Mouse (Mus musculus) heart, postnatal 0 days (tissue): ENCODE data around the gene Arsa.

ENCODE experiments used
- CTCF ChIP-seq: IDR thresholded peaks from 2 replicates; pipeline ENCODE4 v1.5.1; 2016; ENCODE audit warnings: antibody characterized with exemption, control low read depth, low read depth
- EP300 ChIP-seq: IDR thresholded peaks from 2 replicates; pipeline ENCODE4 v1.6.1; 2016; ENCODE audit warnings: antibody characterized with exemption, low read depth

DNA sequence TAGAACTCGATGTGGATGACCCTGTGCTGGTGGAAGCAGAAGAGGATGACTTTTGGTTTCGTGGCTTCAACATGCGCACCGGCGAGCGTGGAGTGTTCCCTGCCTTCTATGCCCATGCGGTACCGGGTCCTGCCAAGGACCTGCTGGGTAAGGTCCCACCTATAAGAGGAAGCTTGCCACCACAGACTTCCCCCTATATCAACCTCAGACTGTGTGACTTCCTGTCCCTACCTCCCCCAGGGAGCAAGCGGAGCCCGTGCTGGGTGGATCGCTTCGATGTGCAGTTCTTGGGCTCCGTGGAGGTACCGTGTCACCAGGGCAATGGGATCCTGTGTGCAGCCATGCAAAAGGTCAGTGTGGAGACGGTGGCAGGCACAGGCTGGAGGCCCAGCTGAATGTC lies 18.3 kb downstream of the Arsa start:
- TF ChIP-seq CTCF (no peak), EP300 (no peak)
